Mouse (Mus musculus) regulatory T cell (primary cell): Measurements from ENCODE around the gene Gnao1.

Experiments used
- in situ Hi-C: fragments of 300-600 bp; cut with MboI, MseI; formaldehyde crosslinking; loops from one replicate; pipeline ENCODE4 v1.15.1; 2025; ENCODE audit warnings: high pct_unique_total_duplicates

Gene Gnao1

DNA sequence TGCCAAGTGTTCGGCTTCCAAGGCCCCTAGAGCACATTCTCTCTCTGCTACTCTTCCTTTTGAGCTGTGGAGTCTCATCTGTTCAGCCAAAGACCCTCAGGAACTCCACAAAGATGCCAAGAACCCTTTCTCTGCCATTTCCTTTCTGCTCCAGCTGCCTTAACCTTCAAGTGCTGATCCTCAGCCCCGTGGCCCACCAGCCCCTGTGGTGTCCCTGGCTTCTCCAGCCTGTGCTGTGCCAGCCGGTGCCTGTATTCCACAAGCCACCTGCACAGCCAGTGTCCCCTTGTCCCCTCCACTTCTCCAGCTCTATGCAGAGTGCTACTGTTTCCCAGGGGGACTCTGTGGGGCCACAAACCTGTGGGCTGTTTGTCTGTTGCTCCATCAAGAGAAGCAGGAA is 83.8 kb downstream of the Gnao1 start:
- in situ Hi-C loops: no loop called here

DNA sequence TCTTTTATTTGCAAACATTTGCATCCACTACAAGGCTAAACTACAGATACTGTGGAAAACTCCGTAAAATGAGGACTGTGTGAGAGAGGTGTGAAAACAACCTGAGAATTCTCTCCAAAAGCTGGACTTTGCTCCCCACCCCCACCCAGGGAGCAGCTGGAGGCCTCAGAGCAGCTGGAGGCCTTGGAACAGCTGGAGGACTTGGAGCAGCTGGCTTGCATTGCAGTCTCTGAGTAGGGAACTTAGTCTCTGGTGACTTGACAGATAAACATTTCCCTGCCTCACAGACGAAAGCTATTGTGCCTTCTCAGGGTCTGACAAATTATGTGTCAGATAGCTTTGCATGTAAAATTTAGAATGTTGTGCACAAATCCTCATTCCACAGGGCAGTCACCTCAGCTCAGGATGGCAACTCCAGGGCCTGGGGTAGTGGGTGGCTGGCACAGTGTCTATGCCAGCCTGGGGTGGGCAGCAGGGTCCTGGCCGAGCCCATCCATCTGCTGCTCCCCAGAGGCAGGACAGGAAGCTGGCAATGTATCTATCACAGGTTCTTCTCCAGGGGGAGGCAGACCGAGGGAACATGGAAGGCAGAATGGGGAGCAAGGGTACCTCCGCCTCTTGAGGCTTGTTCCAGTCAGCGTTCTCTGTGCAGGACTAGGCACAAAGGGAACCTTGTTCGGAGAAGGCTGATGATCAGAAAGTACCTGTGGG is 87.2 kb downstream of the Gnao1 start:
- in situ Hi-C loops: no loop called here

DNA sequence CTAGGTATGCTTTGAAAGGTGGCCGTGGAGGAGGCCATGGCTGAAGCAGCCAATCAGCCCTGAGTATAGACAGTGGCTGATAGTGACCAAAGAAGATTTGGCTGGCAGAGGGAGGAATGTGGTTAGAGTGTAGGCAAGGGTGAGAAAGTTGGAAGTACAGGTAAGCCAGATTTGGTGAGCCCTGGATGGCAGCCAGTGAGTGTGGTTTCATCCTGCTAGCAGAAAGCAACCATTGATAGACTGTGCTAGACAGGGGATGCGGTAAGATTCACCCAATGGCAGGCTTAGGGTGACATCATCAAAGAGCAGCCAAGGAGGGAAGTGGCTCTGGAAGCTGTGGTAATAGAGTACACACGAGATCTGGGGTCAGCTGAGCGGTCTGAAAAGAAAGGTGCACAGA is 88.8 kb downstream of the Gnao1 start:
- in situ Hi-C loops: no loop called here

- in situ Hi-C loops: no loop called here
Observed at GRCm38 (mm10) chr8:93902040-93902439, 92.3 kb downstream of the Gnao1 start.

- in situ Hi-C loops: no loop called here
Observed at GRCm38 (mm10) chr8:93906961-93907360, 97.2 kb downstream of the Gnao1 start.

DNA sequence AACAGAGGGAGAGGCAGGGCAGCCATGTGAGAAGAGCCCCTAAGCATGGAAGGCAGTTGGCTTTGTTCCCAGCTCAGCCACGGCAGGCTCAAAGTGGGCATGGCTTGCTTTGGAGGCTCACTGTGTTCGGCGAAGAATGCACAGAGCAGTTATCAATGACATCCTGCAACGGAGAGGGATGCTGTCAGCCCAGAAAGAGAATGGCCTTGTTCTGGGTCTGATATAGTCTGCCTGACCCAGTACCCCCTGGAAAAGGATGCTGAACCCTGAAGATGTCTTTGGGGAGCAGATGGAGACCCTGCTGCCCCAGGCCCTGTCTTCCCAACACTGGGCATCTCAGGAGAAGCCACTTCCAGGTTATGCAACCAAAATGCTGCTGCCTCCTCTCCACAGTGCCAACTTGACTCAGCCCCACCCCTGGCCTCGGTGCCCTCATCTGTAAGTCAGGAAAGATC is 98.2 kb downstream of the Gnao1 start:
- in situ Hi-C loops: no loop called here

DNA sequence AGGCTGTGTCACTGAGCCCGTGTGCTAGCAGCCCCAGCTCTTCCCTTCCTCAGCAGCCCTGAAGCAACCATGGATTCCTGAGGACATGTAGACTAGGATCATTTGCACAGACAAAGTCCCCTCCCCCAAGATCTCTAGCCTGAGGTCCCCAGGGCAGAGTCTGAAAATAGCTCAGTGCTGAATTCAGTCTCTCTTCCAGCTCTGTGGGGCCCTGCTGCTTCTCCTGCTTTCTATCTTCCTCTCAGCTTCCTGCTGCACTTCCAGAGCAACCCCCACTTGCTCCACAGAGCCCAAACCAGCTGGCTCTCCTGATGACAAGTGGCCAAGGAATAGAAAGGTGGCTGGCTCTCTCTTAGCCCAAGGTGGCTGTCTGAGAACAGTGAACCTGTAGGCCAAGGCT is 98.8 kb downstream of the Gnao1 start:
- in situ Hi-C loops: no loop called here

DNA sequence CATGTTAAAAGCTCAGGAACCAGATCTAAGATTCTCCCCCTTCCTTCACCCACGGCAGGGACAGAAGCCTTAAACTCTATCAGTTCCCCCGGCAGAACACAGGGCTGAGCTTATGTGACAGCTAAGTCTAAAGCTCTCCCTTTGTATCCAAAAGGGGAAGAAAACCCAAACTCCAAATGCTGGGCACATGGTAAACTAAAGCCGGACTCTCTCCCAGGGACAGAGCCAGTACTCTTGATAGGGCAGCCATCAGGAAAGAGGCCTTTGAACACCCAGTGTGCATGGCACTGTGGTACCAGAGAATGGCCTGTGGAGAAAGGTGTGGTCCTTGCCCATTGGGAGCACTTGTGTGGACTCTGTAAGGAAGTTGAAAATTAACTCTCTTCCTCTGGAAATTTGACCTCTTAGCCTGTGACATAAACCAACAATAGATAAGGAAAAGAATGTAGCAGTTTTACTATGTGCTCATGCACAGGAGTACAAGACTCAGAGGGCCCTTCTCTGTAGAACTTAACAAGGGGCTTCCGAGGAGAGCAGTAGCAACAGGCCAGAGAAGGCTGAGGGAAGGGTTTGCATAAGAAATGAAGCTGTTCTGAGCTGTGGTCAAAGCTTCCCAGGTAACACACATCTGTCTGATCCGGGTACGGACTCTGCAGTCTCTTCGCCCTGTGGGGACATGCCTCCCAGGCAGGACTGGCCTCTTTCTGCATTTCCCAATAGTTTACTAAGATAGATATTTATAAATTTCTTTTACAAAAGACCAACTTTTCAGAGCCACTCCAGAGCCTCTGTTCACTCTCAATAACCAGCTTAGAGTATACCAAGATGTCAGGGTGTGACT is 102.2 kb downstream of the Gnao1 start:
- in situ Hi-C loops: no loop called here

- in situ Hi-C loops: no loop called here
Observed at GRCm38 (mm10) chr8:93917859-93918421, 108.2 kb downstream of the Gnao1 start.

- in situ Hi-C loops: no loop called here
Observed at GRCm38 (mm10) chr8:93918580-93918979, 108.8 kb downstream of the Gnao1 start.

GRCm38 (mm10) chr8:93919422-93919821 is 109.7 kb downstream of the Gnao1 start:
- in situ Hi-C loops: no loop called here

- in situ Hi-C loops: no loop called here
Observed at GRCm38 (mm10) chr8:93919916-93920589, 110.3 kb downstream of the Gnao1 start.

- in situ Hi-C loops: no loop called here
Observed at GRCm38 (mm10) chr8:93920590-93920948, 110.8 kb downstream of the Gnao1 start.

GRCm38 (mm10) chr8:93923897-93924334 is 114.2 kb downstream of the Gnao1 start:
- in situ Hi-C loops: no loop called here

- in situ Hi-C loops: no loop called here
Observed at GRCm38 (mm10) chr8:93925513-93925912, 115.7 kb downstream of the Gnao1 start.

DNA sequence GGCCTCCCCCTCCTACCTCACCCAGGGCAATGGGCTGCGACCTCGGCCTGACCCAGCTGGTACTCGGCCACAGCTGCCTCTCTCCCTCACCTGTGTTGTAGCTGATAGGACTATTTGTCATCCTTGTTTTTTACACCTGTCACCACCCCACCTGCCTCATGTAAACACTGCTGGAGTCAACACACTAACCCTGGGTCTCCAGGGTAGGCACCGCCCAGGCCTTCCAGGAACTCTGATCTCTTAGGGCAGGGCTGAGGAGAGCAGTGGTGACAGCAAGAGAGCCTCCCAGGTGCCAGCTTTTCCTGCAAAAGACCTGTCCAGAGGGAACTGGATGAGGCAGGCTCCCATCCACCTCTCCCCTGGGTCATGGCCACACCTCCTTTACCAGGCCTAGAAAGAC is 119.5 kb downstream of the Gnao1 start:
- in situ Hi-C loops: no loop called here

GRCm38 (mm10) chr8:93931336-93931735 is 121.6 kb downstream of the Gnao1 start:
- in situ Hi-C loops: no loop called here

- in situ Hi-C loops: no loop called here
Observed at GRCm38 (mm10) chr8:93932873-93933272, 123.1 kb downstream of the Gnao1 start.

DNA sequence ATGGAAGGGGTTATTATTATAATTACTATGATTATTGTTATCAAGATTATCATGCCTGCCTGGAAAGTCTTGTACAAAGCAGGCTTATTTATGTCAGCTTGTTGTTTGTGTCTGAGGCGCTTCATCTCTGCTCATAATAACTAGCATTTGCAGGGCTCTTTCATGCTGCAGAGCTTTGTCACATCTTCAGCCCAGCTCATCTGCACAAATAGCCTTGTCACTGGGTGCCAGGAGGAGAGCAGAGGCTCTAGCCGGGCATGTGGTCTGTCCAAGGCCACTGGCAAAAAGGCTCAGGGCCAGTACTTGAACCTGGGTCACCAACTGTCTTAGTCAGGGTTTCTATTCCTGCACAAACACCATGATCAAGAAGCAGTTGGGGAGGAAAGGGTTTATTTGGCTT is 123.5 kb downstream of the Gnao1 start:
- in situ Hi-C loops: no loop called here

DNA sequence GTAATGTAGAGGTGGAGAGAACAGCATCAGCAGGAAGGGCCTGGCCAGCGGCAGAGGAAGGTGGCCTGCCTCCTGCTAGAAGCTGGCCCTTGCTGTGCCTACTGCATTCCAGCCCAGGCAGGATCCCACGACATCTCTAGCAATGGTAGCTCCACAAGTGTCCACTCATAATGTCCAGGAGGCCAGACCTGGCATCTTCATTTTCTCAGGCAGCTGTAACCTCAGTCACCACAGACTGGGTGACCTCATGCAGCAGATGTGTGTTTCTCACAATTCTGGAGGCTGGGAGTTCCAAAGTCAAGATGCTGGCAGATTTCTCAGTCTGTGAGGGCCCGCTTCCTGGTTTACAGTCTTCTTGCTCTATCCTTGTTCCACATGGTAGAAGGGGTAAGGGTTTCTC is 128.4 kb downstream of the Gnao1 start:
- in situ Hi-C loops: no loop called here

DNA sequence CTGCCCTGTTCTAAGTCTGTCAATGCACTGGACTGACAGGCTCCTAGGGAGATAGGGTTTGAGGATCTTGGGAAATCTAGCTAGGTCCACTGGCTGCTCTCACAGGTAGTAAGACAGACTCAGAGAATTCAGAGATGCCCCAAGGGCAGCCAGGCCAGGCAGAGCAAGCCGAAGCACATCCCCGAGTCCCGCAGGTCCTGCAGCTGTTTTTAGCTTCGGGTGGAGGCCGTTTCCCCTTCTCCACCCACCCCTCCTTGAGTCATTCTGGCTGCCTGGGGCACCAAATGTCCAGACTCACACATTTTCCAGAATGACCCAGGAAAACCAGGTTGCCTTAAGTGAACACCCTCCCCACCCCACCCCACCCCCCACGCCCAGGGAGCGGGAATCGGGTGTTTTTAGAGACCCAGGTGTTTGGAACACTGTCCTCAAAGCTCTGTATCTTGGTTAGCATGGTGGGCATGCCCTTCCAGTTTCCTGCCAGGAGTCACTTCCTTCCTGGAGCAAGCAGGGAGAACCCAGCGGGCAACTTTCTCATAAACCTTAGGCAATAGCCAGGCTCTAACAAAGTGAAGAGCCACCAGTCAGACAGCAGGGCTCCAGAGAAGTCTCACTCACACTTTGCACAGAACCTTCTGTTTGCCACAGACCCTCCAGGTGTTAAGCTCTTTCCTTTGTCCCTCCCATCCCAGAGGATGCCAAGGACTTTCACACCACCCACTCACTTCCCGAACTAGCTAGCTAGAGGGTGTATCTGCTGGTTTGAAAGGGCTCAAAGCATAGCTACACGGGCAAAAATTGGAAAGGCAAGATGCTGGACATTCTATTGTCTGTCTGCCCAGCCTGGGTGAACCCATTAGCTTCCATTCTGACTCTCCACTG is 131.0 kb downstream of the Gnao1 start:
- in situ Hi-C loops: no loop called here
